Mouse (Mus musculus): ENCODE data around the gene Tyms. TPM values are rescaled to one million over a fixed set of nuclear protein-coding genes. Genes with fewer than 3 reads are reported as not detected.
"Not testable (repeated sequence)": the region's sequence is repeated elsewhere in the genome, so short reads cannot be mapped to it uniquely, and the experiment has no call there.

Gene Tyms
- total RNA-seq, 1 experiment from 2014 or later: 51.8 TPM

- DNase-seq: no peak
Measured at GRCm38 (mm10) chr5:30103340-30103739, 29.9 kb upstream of the Tyms start.

GRCm38 (mm10) chr5:30098260-30098659 is 24.8 kb upstream of the Tyms start:
- DNase-seq: no peak

- no peak for DNase-seq
Measured at GRCm38 (mm10) chr5:30095731-30096130, 22.3 kb upstream of the Tyms start.

GRCm38 (mm10) chr5:30094399-30094798 is 21.0 kb upstream of the Tyms start:
- DNase-seq: no peak

DNA sequence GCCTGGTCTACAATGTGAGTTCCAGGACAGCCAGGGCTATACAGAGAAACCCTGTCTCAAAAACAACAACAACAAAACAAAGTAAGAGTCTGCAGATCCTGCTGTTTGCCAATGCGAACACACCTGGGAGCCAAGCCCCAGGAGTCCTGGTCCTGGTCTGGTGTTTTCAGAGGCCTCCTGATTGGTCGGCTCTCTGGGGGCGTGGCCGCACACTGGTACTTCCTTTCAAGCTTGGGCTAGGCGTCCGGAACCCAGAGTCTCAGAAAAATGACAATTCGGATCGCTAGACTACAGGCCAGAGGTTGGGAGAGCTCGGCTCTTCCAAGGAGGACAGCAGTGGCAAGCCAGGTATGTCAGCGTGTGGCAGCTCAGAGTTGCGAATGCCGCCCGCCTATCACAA is 19.3 kb upstream of the Tyms start:
- DNase-seq: no peak

DNA sequence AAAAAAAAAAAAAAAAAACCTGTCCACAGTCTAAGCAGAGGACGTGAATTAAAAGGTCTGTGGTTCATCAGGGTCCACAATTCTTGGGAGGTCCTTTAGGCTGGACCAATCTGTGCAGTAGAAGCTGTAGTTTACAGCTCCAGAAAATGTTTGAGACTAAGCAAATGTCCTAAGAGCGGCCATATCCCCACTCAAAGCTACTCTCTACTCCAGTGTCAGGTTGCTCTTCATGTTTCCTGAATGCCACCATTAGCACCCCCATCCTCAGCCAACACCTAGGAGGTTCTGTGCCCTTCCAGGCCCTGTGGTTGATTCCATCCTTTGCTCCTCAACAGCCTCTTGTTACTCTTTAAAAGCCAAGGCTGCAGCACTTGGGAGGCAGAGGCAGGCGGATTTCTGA is 1.0 kb downstream of the Tyms start:
- DNase-seq: no peak

DNA sequence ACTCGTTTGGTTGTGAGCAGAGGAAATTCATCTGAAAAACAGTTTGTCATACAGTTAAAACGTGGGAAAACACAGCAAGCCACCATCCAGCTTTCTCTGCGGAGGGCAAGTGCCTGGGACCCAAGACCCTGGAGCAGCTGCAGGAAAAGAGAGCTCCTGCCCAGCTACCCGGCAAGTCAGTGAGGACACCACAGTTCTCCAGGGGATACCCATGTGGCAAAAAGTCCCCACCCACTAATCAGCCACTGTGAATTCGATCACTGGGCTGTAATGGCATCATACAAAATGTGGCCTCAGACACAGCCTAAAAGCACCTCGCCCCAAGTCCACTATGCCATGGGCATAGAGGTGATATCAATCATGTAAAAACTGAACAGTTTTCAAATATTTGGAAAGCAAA is 1.7 kb downstream of the Tyms start:
- DNase-seq: no peak

- DNase-seq: no peak
Measured at GRCm38 (mm10) chr5:30067726-30068125, 5.7 kb downstream of the Tyms start.

GRCm38 (mm10) chr5:30059607-30060006 is 13.8 kb downstream of the Tyms start:
- not testable (repeated sequence) for DNase-seq

DNA sequence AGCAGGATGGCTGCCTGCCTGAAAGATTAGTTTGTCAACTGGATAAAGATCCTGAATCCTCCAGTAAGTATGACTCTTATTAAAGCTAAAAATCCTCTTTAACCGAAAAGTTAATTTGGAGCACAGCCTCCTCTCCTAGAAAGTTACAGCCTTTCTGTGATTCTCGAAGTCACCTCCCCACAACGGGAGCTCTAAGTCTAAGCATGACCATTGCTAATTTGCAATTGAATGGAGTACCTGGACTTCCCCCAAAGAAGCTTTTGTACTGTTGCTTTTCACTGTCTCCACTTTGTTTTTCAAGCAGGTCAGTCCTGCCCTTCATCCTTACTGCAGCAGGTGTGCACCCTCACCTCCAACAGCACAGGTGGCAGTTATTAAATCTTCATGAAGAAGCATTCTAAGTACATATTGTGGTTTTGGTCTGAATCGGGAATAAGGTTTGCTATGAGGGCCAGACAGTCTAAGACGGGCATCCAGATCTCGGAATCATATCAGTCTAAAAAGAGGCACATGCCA is 15.1 kb downstream of the Tyms start:
- no peak for DNase-seq

DNA sequence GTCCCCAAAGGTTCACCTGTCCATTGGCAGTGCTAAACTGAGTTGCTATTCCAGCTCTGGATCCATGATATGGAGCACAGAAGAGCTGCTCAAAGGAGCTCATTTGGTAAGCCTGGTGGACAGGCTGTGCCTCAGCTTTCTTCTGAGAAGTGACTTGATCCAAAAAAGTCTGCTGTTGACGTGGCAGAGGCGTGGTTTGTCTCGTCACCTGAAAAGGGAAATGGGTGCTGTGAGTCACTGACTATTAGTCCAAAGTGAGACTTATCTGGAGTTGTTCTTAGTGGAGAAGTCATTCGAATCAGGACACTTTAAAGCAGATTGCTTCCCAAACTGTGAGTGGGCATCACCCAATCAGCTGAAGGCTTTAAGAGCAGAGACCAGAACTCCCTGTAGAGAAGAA is 33.6 kb downstream of the Tyms start:
- DNase-seq: not testable (repeated sequence)

- not testable (repeated sequence) for DNase-seq
Measured at GRCm38 (mm10) chr5:30039324-30039723, 34.1 kb downstream of the Tyms start.

GRCm38 (mm10) chr5:30037111-30037510 is 36.3 kb downstream of the Tyms start:
- DNase-seq: not testable (repeated sequence)

GRCm38 (mm10) chr5:30035862-30036261 is 37.6 kb downstream of the Tyms start:
- not testable (repeated sequence) for DNase-seq

GRCm38 (mm10) chr5:30014580-30014979 is 58.8 kb downstream of the Tyms start:
- peak; percentile 11 for DNase-seq

DNA sequence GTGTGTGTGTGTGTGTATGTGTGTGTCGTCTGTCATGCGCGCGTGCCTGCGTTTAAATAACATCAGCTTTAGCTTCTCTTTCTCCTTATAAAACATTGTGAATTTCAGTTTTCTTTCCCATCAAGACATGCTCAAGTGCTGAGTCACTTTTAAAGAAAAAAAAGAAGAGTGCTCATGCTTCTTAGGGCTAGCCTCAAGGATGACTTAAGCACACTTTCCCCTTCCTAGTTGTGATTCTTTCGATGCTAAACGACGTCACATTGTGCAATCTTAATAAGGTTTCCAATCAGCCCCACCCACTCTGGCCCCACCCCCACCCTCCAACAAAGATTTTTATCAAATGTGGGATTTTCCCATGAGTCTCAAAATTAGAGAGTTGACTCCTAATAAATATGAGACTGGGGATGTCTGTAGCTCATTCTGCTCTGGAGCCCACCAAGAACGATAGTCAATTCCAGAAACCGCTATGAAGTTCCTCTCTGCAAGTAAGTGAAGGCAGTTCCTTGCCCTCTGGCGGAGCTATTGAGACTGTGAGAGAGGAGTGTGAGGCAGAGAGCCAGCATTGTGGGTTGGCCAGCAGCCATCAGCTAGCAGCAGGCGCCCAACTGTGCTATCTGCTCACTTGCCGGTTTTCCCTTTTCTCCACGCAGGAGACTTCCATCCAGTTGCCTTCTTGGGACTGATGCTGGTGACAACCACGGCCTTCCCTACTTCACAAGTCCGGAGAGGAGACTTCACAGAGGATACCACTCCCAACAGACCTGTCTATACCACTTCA is 60.5 kb downstream of the Tyms start, which contains the start of gene Il6:
Il6 (plus strand) TSS at position 389 of the 778 bp plus-strand sequence.
- peak; percentile 89 for DNase-seq

Other genes starting within 250 kb of the Tyms start
- not detected in 2 replicates for gene Il6, start 60.5 kb downstream of the Tyms start, total RNA-seq (2021)
- gene Garem2, start 31.5 kb upstream of the Tyms start, total RNA-seq (2021): 0.19 and 0.26 TPM in 2 replicates
- gene 3110082J24Rik, start 32.5 kb upstream of the Tyms start, total RNA-seq (2021): not detected in 2 replicates
- 813 and 814 TPM in 2 replicates for gene Hadha, start 81.5 kb upstream of the Tyms start, total RNA-seq (2021)
- gene Hadhb, start 81.6 kb upstream of the Tyms start, total RNA-seq (2021): 1,392 and 1,422 TPM in 2 replicates
- gene Adgrf3, start 132.1 kb upstream of the Tyms start, total RNA-seq (2021): 0.19 TPM in 1 of 2 replicates, not detected in the other
- gene Selenoi, start 159.0 kb upstream of the Tyms start, total RNA-seq (2021): 21.4 and 23.7 TPM in 2 replicates
- 0.44 and 0.56 TPM in 2 replicates for gene Drc1, start 207.8 kb upstream of the Tyms start, total RNA-seq (2021)